Mouse (Mus musculus) stomach, postnatal 0 days (tissue): ENCODE data around the gene Krt6b. TPM values are rescaled to one million over a fixed set of nuclear protein-coding genes. Genes with fewer than 3 reads are reported as not detected.

Experiments used
- ATAC-seq: fragments of 200-750 bp; cut with Nextera tagmentation; 2 replicates; pipeline ENCODE4 v1.8.0; 2017; ENCODE audit not compliant: low FRiP score, low TSS enrichment
- DNase-seq: peaks from one replicate; pipeline ENCODE4 v3.0.0-alpha.2; 2016; ENCODE audit warnings: low spot score
- H3K27ac ChIP-seq: fragments of 300-500 bp; sonication (generic); replicated peaks from 2 replicates; pipeline ENCODE4 v1.5.1; 2014; ENCODE audit warnings: mild to moderate bottlenecking, control low read depth
- H3K27me3 ChIP-seq: fragments of 300-500 bp; sonication (generic); 2 replicates; pipeline ENCODE4 v1.6.1; 2014; ENCODE audit warnings: low read length; ENCODE audit not compliant: control insufficient read depth, insufficient read depth
- H3K36me3 ChIP-seq: fragments of 300-500 bp; sonication (generic); 2 replicates; pipeline ENCODE4 v1.6.1; 2014; ENCODE audit warnings: low read length, mixed read lengths; ENCODE audit not compliant: control insufficient read depth, insufficient read depth
- H3K4me1 ChIP-seq: fragments of 300-500 bp; sonication (generic); replicated peaks from 2 replicates; pipeline ENCODE4 v1.6.1; 2014; ENCODE audit warnings: antibody characterized with exemption; ENCODE audit not compliant: control insufficient read depth, insufficient read depth
- H3K4me2 ChIP-seq: fragments of 300-500 bp; sonication (generic); replicated peaks from 2 replicates; pipeline ENCODE4 v1.6.1; 2014; ENCODE audit warnings: low read depth, mild to moderate bottlenecking, control low read depth, moderate library complexity
- H3K4me3 ChIP-seq: fragments of 300-500 bp; sonication (generic); 2 replicates; pipeline ENCODE4 v1.5.1; 2014; ENCODE audit warnings: low read depth, low read length, control low read depth
- H3K9ac ChIP-seq: fragments of 300-500 bp; sonication (generic); 2 replicates; pipeline ENCODE4 v1.6.1; 2014; ENCODE audit warnings: mild to moderate bottlenecking, low read length, control low read depth, mixed read lengths
- H3K9me3 ChIP-seq: fragments of 300-500 bp; sonication (generic); 2 replicates; pipeline ENCODE4 v1.6.1; 2016; ENCODE audit warnings: low read length; ENCODE audit not compliant: control insufficient read depth
- CTCF ChIP-seq: IDR thresholded peaks from 2 replicates; pipeline ENCODE4 v1.5.1; 2016; ENCODE audit warnings: antibody characterized with exemption, low read depth, mild to moderate bottlenecking, moderate library complexity
- EP300 ChIP-seq: optimal IDR thresholded peaks from 2 replicates; pipeline ENCODE3; 2016; ENCODE audit warnings: antibody characterized with exemption
- WGBS: fragments of 180-500 bp; shearing (Covaris S2); extraction: QIAGEN DNeasy Blood & Tissue Kit; methylation state at CpG from one replicate; pipeline ENCODE4 v1.1.7; 2014; 5-methylcytosine and 5-hydroxymethylcytosine counted together
- microRNA-seq: library from miRNA; unstranded; fragments of <30 nt; microRNA quantifications from one replicate; pipeline ENCODE4, GENCODE M21; 2016
- polyA plus RNA-seq: library from polyadenylated mRNA; unstranded; fragments of >200 nt; fragmentation: Nextera tagmentation; extraction: Ambion mirVana; gene quantifications from 2 replicates; pipeline ENCODE4 v1.2.1, GENCODE M21; 2015

The Krt6b gene
- polyA plus RNA-seq, 1 experiment from 2014 or later, result 4.7 TPM

DNA sequence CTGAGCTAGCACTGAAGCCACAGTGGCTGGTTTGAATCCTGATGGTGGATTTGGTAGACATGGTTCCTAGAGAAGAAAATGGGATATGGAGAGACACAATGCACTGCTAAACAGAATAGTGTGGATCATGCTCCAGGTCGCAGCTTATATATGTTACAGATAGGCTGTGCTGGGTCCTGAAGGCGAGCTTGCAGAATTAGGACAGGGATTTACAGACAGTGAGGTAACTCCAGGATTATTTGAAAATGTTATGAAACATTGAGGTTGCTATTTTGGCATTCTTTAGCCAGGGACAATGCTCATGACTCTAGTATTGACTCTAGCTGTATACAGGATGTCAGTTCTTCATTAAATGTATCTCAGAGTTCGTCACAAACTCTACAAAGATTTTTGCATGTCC lies 32.8 kb downstream of the Krt6b start, which contains the start of gene Gm5478:
Gene Gm5478, minus strand, starts transcription at position 101 of the 400 bp plus-strand sequence.
- H3K36me3 ChIP-seq, result no peaks in the 10 kb centered on the region
- H3K27me3 ChIP-seq, result no peaks in the 10 kb centered on the region
- no peaks in the 10 kb centered on the region for H3K4me1 ChIP-seq
- H3K9me3 ChIP-seq, result no peaks in the 10 kb centered on the region
- DNase-seq (no peak), ATAC-seq (no peak)
- no peak within 1 kb of the TSS for H3K9ac ChIP-seq
- no peak within 1 kb of the TSS for H3K4me2 ChIP-seq
- H3K27ac ChIP-seq, result no peak within 1 kb of the TSS
- no peak within 1 kb of the TSS for H3K4me3 ChIP-seq
- TF ChIP-seq CTCF, result no peak
- no peak for TF ChIP-seq EP300
- 64% methylated on average over 3 of the region's 3 CpGs for WGBS

- TF ChIP-seq EP300 (no peak), CTCF (no peak)
- H3K4me1 ChIP-seq, result no peaks in the 10 kb centered on the region
- no peak for DNase-seq
- H3K9me3 ChIP-seq, result no peaks in the 10 kb centered on the region
- ATAC-seq, result no peak
- H3K9ac ChIP-seq, result no peak within 1 kb of the TSS
- 72% methylated on average over 2 of the region's 2 CpGs for WGBS
- no peaks in the 10 kb centered on the region for H3K27me3 ChIP-seq
- H3K27ac ChIP-seq, result no peak within 1 kb of the TSS
- no peak within 1 kb of the TSS for H3K4me2 ChIP-seq
- no peak within 1 kb of the TSS for H3K4me3 ChIP-seq
- no peaks in the 10 kb centered on the region for H3K36me3 ChIP-seq
Measured at GRCm38 (mm10) chr15:101627884-101628283, 52.2 kb downstream of the Krt6b start, which contains the start of gene Gm5414. Gene Gm5414, minus strand, starts transcription at chr15:101628188.

Small RNA genes within 50 kb of the gene (microRNA-seq; reads per million reads assigned to microRNA genes)
- gene Gm44323 (not detected), gene Gm44342 (not detected), gene Gm44383 (not detected), gene Gm44479 (not detected)

Other genes with a start within 250 kb of the Krt6b start
- 0.23 and 0.24 TPM in 2 replicates for gene Krt87, start 241.5 kb downstream of the Krt6b start, polyA plus RNA-seq
- gene Krt88, start 232.5 kb downstream of the Krt6b start, polyA plus RNA-seq, result 0.15 TPM in 1 of 2 replicates, not detected in the other
- gene Krt81, start 216.5 kb downstream of the Krt6b start, polyA plus RNA-seq, result not detected in 2 replicates
- 0.05 TPM in 1 of 2 replicates, not detected in the other for gene Krt86, start 206.8 kb downstream of the Krt6b start, polyA plus RNA-seq
- gene Krt83, start 188.8 kb downstream of the Krt6b start, polyA plus RNA-seq, result 0.16 TPM in 1 of 2 replicates, not detected in the other
- not detected in 2 replicates for gene Gm49425, start 163.0 kb downstream of the Krt6b start, polyA plus RNA-seq
- 0.10 and 0.15 TPM in 2 replicates for gene Krt84, start 147.5 kb downstream of the Krt6b start, polyA plus RNA-seq
- gene Krt82, start 129.6 kb downstream of the Krt6b start, polyA plus RNA-seq, result 0.06 TPM in 1 of 2 replicates, not detected in the other
- 0.18 and 0.21 TPM in 2 replicates for gene Krt90, start 117.3 kb downstream of the Krt6b start, polyA plus RNA-seq
- gene Krt75, start 106.4 kb downstream of the Krt6b start, polyA plus RNA-seq, result 0.57 and 0.94 TPM in 2 replicates
- not detected in 2 replicates for gene Gm5414, start 52.1 kb downstream of the Krt6b start, polyA plus RNA-seq
- gene Gm5478, start 32.9 kb downstream of the Krt6b start, polyA plus RNA-seq, result 0.10 TPM in 1 of 2 replicates, not detected in the other
- 30.7 and 42.9 TPM in 2 replicates for gene Krt6a, start 14.0 kb upstream of the Krt6b start, polyA plus RNA-seq
- gene Krt5, start 32.6 kb upstream of the Krt6b start, polyA plus RNA-seq, result 504 and 557 TPM in 2 replicates
- gene Krt71, start 62.8 kb upstream of the Krt6b start, polyA plus RNA-seq, result not detected in 2 replicates
- not detected in 2 replicates for gene Krt72, start 106.2 kb upstream of the Krt6b start, polyA plus RNA-seq
- not detected in 2 replicates for gene Krt73, start 122.1 kb upstream of the Krt6b start, polyA plus RNA-seq
- gene Krt2, start 137.9 kb upstream of the Krt6b start, polyA plus RNA-seq, result not detected in 2 replicates
- gene Krt1, start 170.5 kb upstream of the Krt6b start, polyA plus RNA-seq, result 588 and 700 TPM in 2 replicates
- gene Krt77, start 189.4 kb upstream of the Krt6b start, polyA plus RNA-seq, result 5.1 and 5.3 TPM in 2 replicates
- gene Krt76, start 212.6 kb upstream of the Krt6b start, polyA plus RNA-seq, result 1.9 and 2.2 TPM in 2 replicates
- gene Krt4, start 244.4 kb upstream of the Krt6b start, polyA plus RNA-seq, result 4,471 and 4,814 TPM in 2 replicates